Comparison of ENCODE assay signal across 20 mouse cellular contexts in the genomic region with DNA sequence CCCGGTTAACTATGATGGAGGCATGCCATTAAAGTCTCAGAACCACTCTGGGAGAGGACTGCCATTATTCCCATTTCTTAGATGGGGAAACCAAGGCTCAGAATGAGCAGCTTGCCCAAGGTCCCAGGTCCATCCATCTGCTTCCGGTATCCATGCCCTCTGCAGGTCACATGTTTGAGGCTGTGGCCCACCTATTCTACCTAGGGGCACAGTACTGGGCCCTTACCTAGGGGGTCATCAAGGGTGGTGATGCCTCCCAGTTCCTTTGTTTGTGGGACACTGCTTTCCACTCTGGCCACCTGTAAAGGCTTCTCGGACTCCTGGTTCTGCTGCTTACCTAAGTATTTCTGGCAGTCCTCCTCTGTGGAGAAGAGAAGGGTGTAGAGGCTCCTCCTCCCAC. TPM values are rescaled to one million over a fixed set of nuclear protein-coding genes. Genes with fewer than 3 reads are reported as not detected.
DNase-seq lines count a peak whose midpoint lies in the region; ATAC-seq and TF ChIP-seq lines count a peak whose summit lies in the region.
"Had no signal": no experiment of that assay in that cellular context is flagged by ENCODE, and none has a peak within 500 bp of the region (broad histone marks: within the 10 kb centered on the region; RNA-seq: fewer than 3 reads in every experiment).

No protein-coding gene starts in this region.

- no peak for DNase-seq in kidney, postnatal 0 days (ENCODE audit: low spot score)
- DNase-seq in kidney, adult 8-10 months, result no peak
- peak; percentile 59 for DNase-seq in midbrain, embryonic 11.5 days (ENCODE audit: low spot score, missing footprints)
- no peak for DNase-seq in midbrain, postnatal 0 days (ENCODE audit: low spot score)
- no peak for DNase-seq in lung, postnatal 25 days (ENCODE audit: low spot score)
- DNase-seq: adrenal gland, postnatal 14 days; cerebellum, adult 11-12 months; cerebellum, adult 9-11 months; cerebellum, postnatal 36 days; gastrocnemius, postnatal 10 days had no signal

- no peak for ATAC-seq in kidney, postnatal 0 days (replicated peaks; ENCODE audit: low FRiP score, low read depth)
- ATAC-seq in midbrain, embryonic 11.5 days (ENCODE audit: low FRiP score), result no peak
- ATAC-seq in midbrain, postnatal 0 days (ENCODE audit: low FRiP score), result no peak
- ATAC-seq in stomach, embryonic 15.5 days (ENCODE audit: insufficient read depth, low FRiP score, low read depth), result no peak
- ATAC-seq: forebrain, embryonic 16.5 days had no signal

- no peak overlapping the region for H3K4me3 ChIP-seq in kidney, postnatal 0 days (replicated peaks; ENCODE audit: low read depth, low read length)
- H3K4me3 ChIP-seq in midbrain, embryonic 11.5 days (ENCODE audit: low read depth, low read length), result no peak overlapping the region
- no peak overlapping the region for H3K4me3 ChIP-seq in midbrain, postnatal 0 days (ENCODE audit: low read depth, low read length)
- no peak overlapping the region for H3K4me3 ChIP-seq in stomach, embryonic 15.5 days (replicated peaks)
- H3K4me3 ChIP-seq: forebrain, embryonic 12.5 days; hindbrain, embryonic 10.5 days had no signal

- no peak overlapping the region for H3K27ac ChIP-seq in kidney, postnatal 0 days
- H3K27ac ChIP-seq in midbrain, embryonic 11.5 days (ENCODE audit: low read depth, low read length), result no peak overlapping the region
- H3K27ac ChIP-seq in midbrain, postnatal 0 days (ENCODE audit: low read depth, low read length), result no peak overlapping the region
- H3K27ac ChIP-seq in stomach, embryonic 15.5 days, result no peak overlapping the region
- H3K27ac ChIP-seq: embryonic facial prominence, embryonic 13.5 days; forebrain, embryonic 12.5 days; hindbrain, embryonic 10.5 days; hindbrain, embryonic 14.5 days had no signal

- no peaks in the 10 kb centered on the region for H3K9me3 ChIP-seq in kidney, postnatal 0 days (replicated peaks; ENCODE audit: low read length)
- no peaks in the 10 kb centered on the region for H3K9me3 ChIP-seq in midbrain, embryonic 11.5 days (ENCODE audit: control insufficient read depth, low read length)
- H3K9me3 ChIP-seq in midbrain, postnatal 0 days (ENCODE audit: low read length), result no peaks in the 10 kb centered on the region
- no peaks in the 10 kb centered on the region for H3K9me3 ChIP-seq in stomach, embryonic 15.5 days
- H3K9me3 ChIP-seq: embryonic facial prominence, embryonic 13.5 days; forebrain, embryonic 12.5 days; heart, embryonic 12.5 days; hindbrain, embryonic 10.5 days had no signal

- H3K27me3 ChIP-seq in kidney, postnatal 0 days (ENCODE audit: insufficient read depth, low read length), result no peaks in the 10 kb centered on the region
- peaks cover 3% of the 10 kb centered on the region; the same call in 1 of the 2 replicates for H3K27me3 ChIP-seq in midbrain, embryonic 11.5 days (ENCODE audit: control insufficient read depth, insufficient read depth, low read length)
- no peaks in the 10 kb centered on the region for H3K27me3 ChIP-seq in midbrain, postnatal 0 days (ENCODE audit: insufficient read depth, low read length)
- H3K27me3 ChIP-seq in stomach, embryonic 15.5 days (replicated peaks), result no peaks in the 10 kb centered on the region
- H3K27me3 ChIP-seq: embryonic facial prominence, embryonic 13.5 days; heart, embryonic 12.5 days had no signal

- 90% methylated on average over 3 of the region's 3 CpGs for WGBS in kidney, postnatal 0 days
- WGBS in midbrain, embryonic 11.5 days, result 96% methylated on average over 3 of the region's 3 CpGs
- WGBS in midbrain, postnatal 0 days, result 93% methylated on average over 3 of the region's 3 CpGs
- 95% methylated on average over 3 of the region's 3 CpGs for WGBS in stomach, embryonic 15.5 days

- H3K36me3 ChIP-seq in kidney, postnatal 0 days (ENCODE audit: insufficient read depth, low read length), result peaks cover 11% of the 10 kb centered on the region; the same call in 1 of the 2 replicates
- H3K36me3 ChIP-seq in midbrain, embryonic 11.5 days (ENCODE audit: control insufficient read depth, insufficient read depth, low read length), result no peaks in the 10 kb centered on the region
- H3K36me3 ChIP-seq in midbrain, postnatal 0 days (ENCODE audit: insufficient read depth, low read length), result peaks cover 2% of the 10 kb centered on the region; the same call in 1 of the 2 replicates
- 0 out of 2 replicates have a peak, but pooled peaks cover 5% of the 10 kb centered on the region for H3K36me3 ChIP-seq in stomach, embryonic 15.5 days

- peaks cover 21% of the 10 kb centered on the region for H3K4me1 ChIP-seq in kidney, postnatal 0 days (replicated peaks; ENCODE audit: insufficient read depth, low read length)
- peaks cover 11% of the 10 kb centered on the region for H3K4me1 ChIP-seq in midbrain, embryonic 11.5 days (ENCODE audit: control insufficient read depth, insufficient read depth, low read length)
- H3K4me1 ChIP-seq in midbrain, postnatal 0 days (ENCODE audit: insufficient read depth, low read length), result peaks cover 9% of the 10 kb centered on the region; the same call in 1 of the 2 replicates
- peaks cover 30% of the 10 kb centered on the region for H3K4me1 ChIP-seq in stomach, embryonic 15.5 days

- H3K4me2 ChIP-seq in kidney, postnatal 0 days (ENCODE audit: low read length), result 0 out of 2 replicates have a peak overlapping the region, but pooled peaks have one; percentile 87
- H3K4me2 ChIP-seq in midbrain, embryonic 11.5 days, result no peak overlapping the region
- no peak overlapping the region for H3K4me2 ChIP-seq in midbrain, postnatal 0 days (ENCODE audit: low read depth, low read length, poor library complexity, severe bottlenecking)
- H3K4me2 ChIP-seq in stomach, embryonic 15.5 days, result peak overlapping the region; percentile 87; the same call in 1 of the 2 replicates
- H3K4me2 ChIP-seq: forebrain, embryonic 12.5 days had no signal

- no peak for TF ChIP-seq CTCF in kidney, postnatal 0 days (IDR thresholded peaks at IDR 0.05; ENCODE audit: low read depth)
- TF ChIP-seq CTCF in midbrain, postnatal 0 days (IDR thresholded peaks at IDR 0.05), result no peak

- H3K9ac ChIP-seq in kidney, postnatal 0 days (ENCODE audit: low read depth, low read length), result no peak overlapping the region
- H3K9ac ChIP-seq in midbrain, embryonic 11.5 days (ENCODE audit: low read length), result no peak overlapping the region
- no peak overlapping the region for H3K9ac ChIP-seq in midbrain, postnatal 0 days (replicated peaks; ENCODE audit: low read length, poor library complexity, severe bottlenecking)
- no peak overlapping the region for H3K9ac ChIP-seq in stomach, embryonic 15.5 days
- H3K9ac ChIP-seq: forebrain, embryonic 12.5 days had no signal

RNA-seq across cellular contexts. Expression of a gene that starts 1.1 kb away (rescaled TPM):
- 122 and 128 TPM in 2 replicates for polyA plus RNA-seq in kidney, postnatal 0 days (2015; fragmentation: Nextera tagmentation; extraction: Ambion mirVana)
- 52.7 and 61.2 TPM in 2 replicates for polyA plus RNA-seq in midbrain, embryonic 11.5 days (2014; fragmentation: Nextera tagmentation; extraction: Ambion mirVana)
- 106 and 120 TPM in 2 replicates for total RNA-seq in midbrain, postnatal 0 days (2014; rRNA removed)
- 75.5 and 82.6 TPM in 2 replicates for polyA plus RNA-seq in midbrain, postnatal 0 days (2015; fragmentation: Nextera tagmentation; extraction: Ambion mirVana)
- 116 and 119 TPM in 2 replicates for polyA plus RNA-seq in stomach, embryonic 15.5 days (2015; fragmentation: Nextera tagmentation; extraction: Ambion mirVana)

RNA-seq across cellular contexts. Expression of a gene that starts 2.9 kb away (rescaled TPM):
- 26.5 and 29.3 TPM in 2 replicates for polyA plus RNA-seq in kidney, postnatal 0 days (2015; fragmentation: Nextera tagmentation; extraction: Ambion mirVana)
- polyA plus RNA-seq in midbrain, embryonic 11.5 days (2014; fragmentation: Nextera tagmentation; extraction: Ambion mirVana), result 6.3 and 7.6 TPM in 2 replicates
- total RNA-seq in midbrain, postnatal 0 days (2014; rRNA removed), result 4.2 and 5.9 TPM in 2 replicates
- polyA plus RNA-seq in midbrain, postnatal 0 days (2015; fragmentation: Nextera tagmentation; extraction: Ambion mirVana), result 4.7 and 5.6 TPM in 2 replicates
- polyA plus RNA-seq in stomach, embryonic 15.5 days (2015; fragmentation: Nextera tagmentation; extraction: Ambion mirVana), result 32.4 and 34.7 TPM in 2 replicates

RNA-seq across cellular contexts. Expression of a gene that starts 16.1 kb away (rescaled TPM):
- 10.8 and 11.0 TPM in 2 replicates for polyA plus RNA-seq in kidney, postnatal 0 days (2015; fragmentation: Nextera tagmentation; extraction: Ambion mirVana)
- 15.5 and 16.2 TPM in 2 replicates for polyA plus RNA-seq in midbrain, embryonic 11.5 days (2014; fragmentation: Nextera tagmentation; extraction: Ambion mirVana)
- 38.5 and 55.7 TPM in 2 replicates for total RNA-seq in midbrain, postnatal 0 days (2014; rRNA removed)
- polyA plus RNA-seq in midbrain, postnatal 0 days (2015; fragmentation: Nextera tagmentation; extraction: Ambion mirVana), result 10.5 and 10.7 TPM in 2 replicates
- polyA plus RNA-seq in stomach, embryonic 15.5 days (2015; fragmentation: Nextera tagmentation; extraction: Ambion mirVana), result 13.3 and 13.5 TPM in 2 replicates

RNA-seq across cellular contexts. Expression of a gene that starts 18.8 kb away (rescaled TPM):
- polyA plus RNA-seq in kidney, postnatal 0 days (2015; fragmentation: Nextera tagmentation; extraction: Ambion mirVana), result 43.8 and 47.8 TPM in 2 replicates
- 5.4 and 6.5 TPM in 2 replicates for polyA plus RNA-seq in midbrain, embryonic 11.5 days (2014; fragmentation: Nextera tagmentation; extraction: Ambion mirVana)
- total RNA-seq in midbrain, postnatal 0 days (2014; rRNA removed), result 2.6 and 3.2 TPM in 2 replicates
- 3.9 and 4.3 TPM in 2 replicates for polyA plus RNA-seq in midbrain, postnatal 0 days (2015; fragmentation: Nextera tagmentation; extraction: Ambion mirVana)
- polyA plus RNA-seq in stomach, embryonic 15.5 days (2015; fragmentation: Nextera tagmentation; extraction: Ambion mirVana), result 6.0 and 8.9 TPM in 2 replicates

RNA-seq across cellular contexts. Expression of a gene that starts 27.0 kb away (rescaled TPM):
- 0.34 and 0.38 TPM in 2 replicates for polyA plus RNA-seq in kidney, postnatal 0 days (2015; fragmentation: Nextera tagmentation; extraction: Ambion mirVana)
- polyA plus RNA-seq in midbrain, embryonic 11.5 days (2014; fragmentation: Nextera tagmentation; extraction: Ambion mirVana), result not detected in 2 replicates
- total RNA-seq in midbrain, postnatal 0 days (2014; rRNA removed), result not detected in 2 replicates
- 0.15 TPM in 1 of 2 replicates, not detected in the other for polyA plus RNA-seq in midbrain, postnatal 0 days (2015; fragmentation: Nextera tagmentation; extraction: Ambion mirVana)
- polyA plus RNA-seq in stomach, embryonic 15.5 days (2015; fragmentation: Nextera tagmentation; extraction: Ambion mirVana), result 0.08 TPM in 1 of 2 replicates, not detected in the other
- total RNA-seq: adrenal gland, adult 18-20 months; adrenal gland, postnatal 14 days; gastrocnemius, postnatal 10 days; gastrocnemius, postnatal 4 days had no signal
- polyA plus RNA-seq: embryonic facial prominence, embryonic 13.5 days; forebrain, embryonic 12.5 days; forebrain, embryonic 16.5 days; frontal cortex, adult 2 months; heart, embryonic 12.5 days; hindbrain, embryonic 14.5 days had no signal

Comparison
In these comparisons a context has a peak if more than half of its experiments do, and no peak if none do; other contexts are left out.
1. H3K4me2 ChIP-seq: peak in kidney, postnatal 0 days (single experiment) and stomach, embryonic 15.5 days (single experiment); none in midbrain, embryonic 11.5 days (single experiment) and midbrain, postnatal 0 days (single experiment).